Mouse (Mus musculus) left cerebral cortex, adult 9 months (tissue): ENCODE data around the gene Nhp2.

Experiments
- DNase-seq, 2 experiments: peaks; one replicate each; pipeline ENCODE4 v3.0.0; 2022; ENCODE audit warnings: low spot score in 2 of 2

Gene Nhp2

DNA sequence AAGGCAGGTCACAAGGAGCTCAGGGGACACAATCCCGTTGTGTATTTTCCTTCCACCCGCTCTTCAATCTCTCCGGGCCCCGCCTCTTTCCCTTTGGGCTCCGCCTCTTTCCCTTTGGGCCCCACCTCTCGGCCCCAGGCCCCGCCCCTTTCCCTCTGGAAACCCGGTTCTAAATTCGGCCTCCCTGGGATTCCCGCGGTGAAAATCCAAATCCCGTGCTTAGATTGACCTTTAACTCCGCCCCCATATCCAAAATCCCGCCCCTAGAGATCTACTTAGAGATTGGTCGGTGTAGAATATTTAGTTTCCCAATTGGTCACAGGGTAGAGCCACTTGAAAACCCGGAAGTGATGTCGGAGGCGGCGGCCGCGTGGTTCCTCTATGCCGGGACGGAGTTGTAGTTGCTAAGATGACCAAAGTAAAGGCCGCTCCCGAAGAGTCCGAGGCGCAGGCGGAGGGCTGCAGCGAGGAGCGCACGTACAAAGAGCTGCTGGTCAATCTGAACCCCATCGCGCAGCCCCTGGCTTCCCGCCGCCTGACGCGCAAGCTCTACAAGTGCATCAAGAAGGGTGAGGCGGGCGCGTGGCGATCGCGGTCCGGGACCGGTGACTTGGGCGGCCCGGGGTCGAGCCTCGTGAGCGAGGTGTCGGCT is at the start of gene Nhp2:
TSS of gene Nhp2 (plus strand) at position 327 of the 652 bp plus-strand sequence.
- peak; percentile 93 to 97 for DNase-seq

DNA sequence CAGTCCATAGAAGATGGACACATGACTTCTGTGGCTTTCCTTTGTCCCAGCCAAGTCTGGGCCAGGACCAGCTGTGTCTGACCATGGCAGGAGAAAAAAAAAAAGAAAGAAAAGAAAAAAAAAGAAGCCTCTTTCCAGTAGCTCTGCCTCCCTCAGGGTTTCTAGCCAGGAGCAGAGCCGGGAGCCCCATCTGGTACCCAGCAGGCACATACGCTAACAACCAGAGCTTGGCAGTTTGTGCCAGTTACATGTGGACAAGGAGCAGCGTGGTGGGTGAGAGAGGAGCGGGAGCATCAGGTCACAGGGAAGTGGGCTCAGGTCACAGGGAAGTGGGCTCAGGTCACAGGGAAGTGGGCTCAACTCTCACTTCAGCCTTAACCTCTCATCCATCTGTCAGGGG is 43.1 kb upstream of the Nhp2 start:
- no peak for DNase-seq

DNA sequence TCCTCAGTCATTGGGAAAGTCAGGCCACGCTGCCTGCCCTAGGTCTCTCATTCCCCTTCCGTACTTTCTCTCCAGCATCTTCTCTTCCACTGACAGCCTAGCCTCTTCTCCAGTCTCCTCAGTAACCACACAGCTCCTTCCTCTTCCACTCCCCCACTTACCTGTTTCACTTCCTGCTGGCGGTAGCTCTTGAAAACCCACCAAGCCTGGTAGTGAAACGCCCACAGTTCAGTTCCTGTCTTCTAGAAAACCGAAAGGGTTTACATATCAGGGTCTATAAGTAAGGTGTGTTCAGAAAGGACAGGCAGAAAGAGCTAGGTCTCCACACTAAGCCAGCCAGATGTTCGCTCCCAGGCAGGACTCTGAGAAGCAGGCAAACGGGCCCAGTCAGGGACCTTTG is 41.9 kb upstream of the Nhp2 start:
- no peak for DNase-seq

DNA sequence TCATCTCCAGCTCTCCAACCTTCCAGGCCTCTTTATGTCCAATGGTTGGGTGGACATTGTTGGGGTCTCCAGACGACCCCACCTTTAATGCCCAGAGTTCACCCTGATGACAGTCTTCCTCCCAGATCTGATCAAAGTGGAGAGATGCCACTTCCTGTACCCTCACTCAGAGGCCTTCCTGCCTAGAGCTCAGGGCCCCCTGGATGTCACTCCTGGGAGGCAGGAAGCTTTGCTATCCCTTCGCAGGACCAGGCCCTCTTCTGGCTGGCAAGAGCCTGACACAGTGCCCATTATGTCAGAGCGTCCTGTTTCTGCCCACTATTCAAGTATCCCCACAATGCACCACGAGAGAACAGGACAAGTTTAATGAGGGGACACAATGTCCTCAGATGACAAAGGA is 40.5 kb upstream of the Nhp2 start:
- DNase-seq, result no peak

DNA sequence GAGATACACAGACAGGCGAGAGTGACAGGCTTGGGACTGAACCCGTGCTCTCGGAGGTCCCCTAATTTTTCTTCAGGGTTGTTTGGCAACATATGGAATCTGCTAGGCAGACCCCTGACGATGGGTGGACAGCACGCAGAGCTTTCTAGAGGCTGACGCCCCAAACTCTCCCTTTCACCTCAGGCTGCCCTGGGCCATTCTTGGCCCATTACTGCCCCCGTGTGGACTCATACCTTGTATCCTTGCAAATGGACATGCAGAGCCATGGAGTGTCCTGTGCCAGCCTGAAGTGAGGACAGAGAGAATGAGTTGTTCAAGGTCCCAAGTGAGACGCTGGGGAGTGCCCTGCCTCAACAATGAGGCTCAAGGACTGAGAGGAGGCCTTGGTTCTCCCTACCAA is 36.8 kb upstream of the Nhp2 start:
- peak in 1 of 2 experiments; percentile 50 for DNase-seq

DNA sequence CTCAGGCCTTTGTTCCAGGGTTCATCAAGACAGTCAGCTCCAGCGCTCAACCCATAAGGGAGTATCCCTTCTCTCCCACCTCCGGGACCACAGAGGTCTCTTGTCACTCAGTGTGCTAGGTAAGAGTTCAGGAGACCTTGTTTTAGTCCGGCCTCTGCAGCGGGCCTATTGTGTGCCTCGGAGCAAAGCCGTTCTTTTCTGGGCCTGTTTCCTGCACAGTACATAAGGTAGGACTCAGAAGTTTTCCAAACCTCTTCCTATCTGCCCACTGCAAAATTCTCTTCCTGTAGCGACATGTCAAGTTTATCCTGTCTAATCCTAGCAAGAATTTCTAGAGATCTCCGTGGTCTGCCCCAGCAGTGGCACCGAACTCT is 35.5 kb upstream of the Nhp2 start:
- no peak for DNase-seq

DNA sequence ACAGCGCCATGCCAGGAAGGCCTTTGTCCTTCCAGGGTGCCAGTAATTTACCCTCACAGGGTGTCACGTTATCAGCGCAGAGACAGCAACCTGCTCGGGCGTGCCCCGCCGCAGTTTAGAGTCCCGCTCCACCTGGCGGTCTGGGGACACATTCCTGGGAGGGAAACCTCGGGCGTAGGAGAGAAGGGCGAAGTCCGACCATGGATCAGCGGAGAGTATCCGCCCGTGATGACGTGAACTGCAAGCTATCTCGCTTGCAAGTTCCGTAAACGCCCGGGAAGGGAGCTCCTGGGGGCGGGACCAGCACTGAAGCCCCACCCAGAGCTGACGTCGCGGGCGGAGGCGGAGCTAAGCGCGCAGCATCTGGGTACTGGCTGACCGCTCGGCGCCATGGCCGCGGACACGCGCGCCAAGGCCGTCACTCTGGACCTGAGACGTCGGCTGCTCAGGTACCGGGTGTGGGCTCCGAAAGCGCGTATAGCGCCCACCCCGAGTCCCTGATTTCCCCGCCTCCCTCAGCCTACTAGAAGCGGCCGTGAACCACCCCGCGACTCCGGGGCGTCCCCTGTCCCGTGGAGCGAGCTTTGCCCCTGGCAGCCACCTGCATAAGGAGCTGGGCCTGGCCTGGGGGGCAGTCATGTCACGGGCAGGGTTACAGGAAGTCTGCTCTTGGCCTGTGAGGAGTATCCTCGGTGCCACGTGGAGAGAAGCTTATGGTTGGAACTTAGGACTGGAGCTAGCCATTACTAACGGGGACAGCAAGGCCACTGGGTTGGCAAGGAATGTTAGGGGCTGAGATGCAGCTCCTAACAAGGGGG is 34.9 kb upstream of the Nhp2 start, which contains the start of gene Phykpl:
TSS of gene Phykpl (plus strand) at position 327 of the 818 bp plus-strand sequence.
- DNase-seq, result peak; percentile 85 to 96

DNA sequence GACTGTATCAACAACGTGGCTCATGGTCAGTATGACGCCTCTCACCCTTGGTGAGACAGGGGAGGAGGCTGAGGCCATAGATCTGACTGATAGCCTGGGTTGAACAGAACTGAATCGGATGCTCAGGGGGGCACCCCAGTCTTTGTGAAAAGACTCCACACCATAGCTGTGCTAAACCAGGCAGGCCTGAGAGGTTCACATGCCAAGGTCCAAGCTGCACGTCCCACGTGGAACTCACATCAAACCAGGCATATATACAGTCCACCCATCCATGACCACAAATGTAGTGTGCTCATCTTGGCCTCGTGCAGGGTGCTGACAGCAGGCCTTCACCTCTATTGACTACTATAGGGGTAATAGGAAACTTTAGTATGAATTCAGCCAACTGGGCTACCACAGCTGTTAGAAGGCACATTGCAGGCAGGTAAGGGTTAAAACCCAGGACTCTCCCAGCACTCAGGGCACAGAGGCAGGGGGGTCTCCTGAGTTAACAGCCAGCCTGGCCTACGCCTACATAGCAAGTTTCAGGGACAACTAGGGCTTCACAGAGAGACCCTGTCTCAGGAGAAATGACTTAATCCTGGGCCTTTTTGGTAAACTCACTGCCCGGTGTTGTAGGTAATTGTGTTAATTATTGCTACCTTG is 33.8 kb upstream of the Nhp2 start:
- DNase-seq, result no peak

DNA sequence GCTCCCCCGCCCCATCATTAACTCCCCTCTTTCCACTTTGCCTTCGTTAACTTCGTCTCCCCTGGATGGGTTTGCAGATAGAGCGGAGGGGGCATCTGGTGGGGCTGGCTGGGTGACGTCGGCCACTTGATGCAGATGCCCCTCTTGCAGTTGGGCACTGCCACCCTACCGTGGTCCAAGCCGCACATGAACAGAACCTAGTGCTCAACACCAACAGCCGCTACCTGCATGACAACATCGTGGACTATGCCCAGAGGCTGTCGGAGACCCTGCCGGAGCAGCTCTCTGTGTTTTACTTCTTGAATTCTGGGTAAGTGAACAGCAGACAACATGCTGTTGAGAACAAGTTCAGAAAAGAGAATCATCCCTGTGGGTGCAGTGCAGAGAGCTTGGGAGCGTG is 33.1 kb upstream of the Nhp2 start:
- DNase-seq, result no peak

DNA sequence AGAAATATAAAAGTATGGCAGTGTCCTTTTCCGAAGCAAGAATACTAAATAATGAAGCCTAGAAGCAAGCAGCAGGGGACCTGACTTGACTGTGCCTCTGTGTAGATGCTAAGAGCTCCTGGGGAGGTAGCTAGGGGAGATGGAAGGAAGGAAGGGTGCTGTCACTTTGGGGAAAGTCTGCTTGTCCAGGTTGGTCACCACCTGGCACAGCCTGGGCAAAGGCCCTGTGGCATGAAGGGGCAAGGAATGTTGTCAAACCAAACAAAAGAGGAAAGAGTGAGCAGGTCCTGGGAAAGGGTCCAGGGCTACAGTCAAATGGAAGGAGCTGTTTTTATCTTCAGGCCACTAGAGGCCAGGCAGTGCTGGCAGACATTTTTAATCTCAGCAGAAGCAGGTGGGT is 32.5 kb upstream of the Nhp2 start:
- DNase-seq, result no peak

DNA sequence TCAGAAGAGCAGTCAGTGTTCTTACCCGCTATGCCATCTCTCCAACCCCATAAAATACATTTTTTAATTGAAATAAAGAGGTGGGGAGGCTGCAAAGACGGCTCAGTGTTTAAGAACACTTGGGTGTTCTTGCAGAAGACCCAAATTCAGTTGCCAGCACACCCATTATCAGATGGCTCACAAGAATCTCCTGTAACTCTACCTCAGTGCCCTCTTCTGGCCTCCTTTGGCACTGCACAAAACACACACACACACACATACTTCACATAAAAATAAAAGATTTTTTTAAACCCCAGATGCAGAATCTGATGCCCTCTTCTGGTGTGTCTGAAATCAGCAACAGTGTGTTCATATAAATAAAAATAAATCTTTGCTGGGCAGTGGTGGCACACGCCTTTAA is 30.7 kb upstream of the Nhp2 start:
- DNase-seq, result no peak

DNA sequence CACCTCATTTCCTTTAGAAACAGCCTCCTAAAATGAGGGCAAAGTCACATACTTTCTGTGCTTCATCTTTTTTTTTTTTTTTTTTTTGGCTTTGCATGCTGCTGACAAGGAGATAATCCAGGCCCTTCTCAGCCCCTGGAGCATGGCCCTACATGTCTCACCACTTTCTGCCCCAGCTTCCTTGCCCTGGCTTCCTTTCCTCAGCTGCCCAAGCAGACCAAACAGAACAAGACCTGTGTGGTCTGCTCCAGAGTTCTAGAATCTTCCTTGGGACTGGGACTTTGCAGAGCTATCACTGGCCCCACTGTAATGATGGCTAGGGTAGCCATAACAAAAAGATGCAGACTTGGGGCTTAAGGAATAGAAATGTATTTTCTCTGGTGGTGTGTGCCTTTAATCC is 29.5 kb upstream of the Nhp2 start:
- DNase-seq, result no peak

DNA sequence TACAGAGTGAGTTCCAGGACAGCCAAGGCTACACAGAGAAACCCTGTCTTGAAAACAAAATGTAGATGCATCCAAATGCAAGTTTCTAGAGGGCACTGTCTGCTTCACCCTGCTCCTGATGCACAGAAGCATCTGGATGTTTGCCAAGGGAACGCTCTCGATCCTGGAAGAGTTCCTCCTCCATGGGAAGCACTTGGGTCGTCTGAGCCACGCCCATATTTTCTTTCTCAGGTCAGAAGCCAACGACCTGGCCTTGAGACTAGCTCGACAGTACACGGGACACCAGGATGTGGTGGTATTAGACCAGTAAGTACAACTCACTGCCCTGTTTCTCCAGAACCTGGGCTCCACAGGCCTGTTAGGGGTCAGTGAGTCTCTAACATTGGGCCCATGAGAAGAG is 28.4 kb upstream of the Nhp2 start:
- no peak for DNase-seq

DNA sequence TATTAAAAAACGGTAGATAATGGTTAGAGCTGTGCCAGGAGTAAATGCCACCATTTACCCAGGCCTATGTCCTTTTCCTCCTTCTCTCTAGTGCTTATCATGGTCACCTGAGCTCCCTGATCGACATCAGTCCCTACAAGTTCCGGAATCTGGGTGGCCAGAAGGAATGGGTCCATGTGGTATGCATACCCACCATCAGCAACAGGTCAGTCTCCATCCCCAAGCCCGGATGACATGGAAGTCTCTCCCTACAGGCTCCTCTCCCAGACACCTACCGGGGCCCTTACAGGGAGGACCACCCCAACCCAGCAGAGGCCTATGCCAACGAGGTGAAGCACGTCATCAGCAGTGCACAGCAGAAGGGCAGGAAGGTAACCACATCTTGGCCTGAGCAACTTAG is 27.6 kb upstream of the Nhp2 start:
- DNase-seq, result no peak

DNA sequence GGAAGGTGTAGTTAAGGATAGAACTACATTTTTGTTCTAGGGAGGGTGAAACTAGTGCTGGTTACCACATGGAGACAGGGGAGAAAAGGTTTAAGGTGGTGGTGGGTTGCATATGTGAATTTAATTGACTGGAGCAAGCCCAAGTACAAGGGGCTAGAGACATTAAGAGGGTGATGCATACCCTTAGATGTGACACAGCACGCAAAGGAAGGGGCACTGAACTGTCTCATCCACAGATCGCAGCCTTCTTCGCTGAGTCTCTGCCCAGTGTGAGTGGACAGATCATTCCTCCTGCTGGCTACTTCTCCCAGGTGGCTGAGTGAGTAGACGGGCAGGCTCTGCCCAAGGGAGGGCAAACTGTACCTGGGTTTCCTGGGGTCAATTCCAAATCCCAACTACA is 26.2 kb upstream of the Nhp2 start:
- DNase-seq, result no peak

DNA sequence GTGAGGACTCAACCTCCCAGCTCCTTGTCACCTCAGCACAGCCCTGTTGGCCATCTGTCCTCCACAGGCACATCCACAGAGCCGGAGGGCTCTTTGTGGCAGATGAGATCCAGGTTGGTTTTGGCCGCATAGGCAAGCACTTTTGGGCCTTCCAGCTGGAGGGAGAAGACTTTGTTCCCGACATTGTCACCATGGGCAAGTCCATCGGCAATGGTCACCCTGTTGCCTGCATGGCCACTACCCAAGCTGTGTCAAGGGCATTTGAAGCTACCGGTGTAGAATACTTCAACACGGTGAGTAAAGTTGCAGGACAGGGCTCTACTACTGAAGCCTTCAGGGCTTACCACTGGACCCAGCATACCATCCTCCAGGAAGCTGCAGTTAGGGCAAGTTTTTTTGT is 25.7 kb upstream of the Nhp2 start:
- no peak for DNase-seq

DNA sequence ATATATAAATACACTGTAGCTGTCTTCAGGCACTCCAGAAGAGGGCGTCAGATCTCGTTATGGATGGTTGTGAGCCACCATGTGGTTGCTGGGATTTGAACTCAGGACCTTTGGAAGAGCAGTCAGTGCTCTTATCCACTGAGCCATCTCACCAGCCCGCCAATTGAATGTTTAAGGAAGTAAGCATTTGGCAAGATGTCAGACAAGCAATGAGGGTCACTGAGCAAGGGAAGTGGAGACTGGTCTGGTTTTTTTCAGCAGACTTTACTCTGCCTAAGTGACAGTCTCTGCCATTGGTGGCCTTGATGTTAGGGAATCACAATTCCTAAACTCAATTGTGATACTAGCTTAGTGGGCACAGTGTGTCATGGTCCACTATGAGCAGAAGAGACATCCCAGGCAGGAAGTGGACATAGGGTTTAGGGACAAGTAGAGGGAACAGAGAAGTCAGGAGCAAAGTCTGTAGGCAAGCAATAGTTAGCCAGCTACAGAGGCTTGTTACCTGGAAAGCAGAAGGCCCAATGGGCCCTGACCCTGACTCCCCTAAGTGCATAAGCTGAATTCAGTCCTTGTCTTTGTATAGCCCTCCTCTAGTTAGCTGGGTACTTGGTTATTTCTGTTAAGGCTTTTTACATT is 24.7 kb upstream of the Nhp2 start:
- no peak for DNase-seq

DNA sequence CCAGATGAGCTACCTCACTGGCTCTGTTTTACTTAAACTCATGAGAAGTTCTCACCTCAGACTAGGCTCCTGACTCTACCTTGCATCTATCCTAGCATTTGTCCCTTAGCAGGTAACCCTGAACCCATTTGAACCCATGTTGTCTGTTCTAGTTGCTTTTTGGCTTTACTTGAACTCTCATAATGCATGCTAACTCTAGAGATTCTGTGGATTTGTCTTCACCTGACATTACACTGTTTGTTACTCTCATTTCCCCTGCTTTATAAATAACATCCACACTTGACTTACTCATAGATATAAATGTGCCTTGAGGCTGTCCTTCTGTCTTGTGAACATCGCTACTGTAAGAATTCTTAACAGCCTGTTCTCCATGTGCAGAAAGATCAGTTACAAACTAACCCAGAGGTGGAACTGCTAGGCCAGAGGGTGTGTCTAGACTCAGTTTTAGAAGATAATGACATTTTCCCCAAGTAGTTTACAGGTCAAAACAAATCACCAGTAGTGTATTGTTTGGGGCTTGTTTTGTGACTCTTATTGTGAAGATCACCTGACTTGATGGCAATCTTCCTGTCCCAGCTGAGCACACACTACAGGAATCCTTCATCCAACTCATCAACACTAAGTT is 24.0 kb upstream of the Nhp2 start:
- DNase-seq, result no peak

DNA sequence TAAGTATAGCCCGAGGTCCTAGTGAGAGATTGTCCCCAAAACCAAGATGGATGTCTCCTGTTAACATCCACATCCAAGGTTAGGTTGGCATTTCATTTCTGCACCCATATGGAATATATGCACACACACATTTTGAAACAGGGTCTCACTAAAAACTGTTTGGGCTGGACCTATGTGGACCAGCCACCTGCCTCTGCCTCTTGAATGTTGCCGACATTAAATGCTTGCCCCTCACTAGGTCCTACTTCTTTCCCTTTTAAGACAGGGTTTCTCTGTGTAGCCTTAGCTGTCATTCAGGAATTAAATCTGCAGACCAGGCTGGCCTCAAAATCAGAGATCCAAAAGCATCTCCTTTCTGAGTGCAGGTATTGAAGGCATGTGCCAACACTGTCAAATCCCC is 22.0 kb upstream of the Nhp2 start:
- no peak for DNase-seq

DNA sequence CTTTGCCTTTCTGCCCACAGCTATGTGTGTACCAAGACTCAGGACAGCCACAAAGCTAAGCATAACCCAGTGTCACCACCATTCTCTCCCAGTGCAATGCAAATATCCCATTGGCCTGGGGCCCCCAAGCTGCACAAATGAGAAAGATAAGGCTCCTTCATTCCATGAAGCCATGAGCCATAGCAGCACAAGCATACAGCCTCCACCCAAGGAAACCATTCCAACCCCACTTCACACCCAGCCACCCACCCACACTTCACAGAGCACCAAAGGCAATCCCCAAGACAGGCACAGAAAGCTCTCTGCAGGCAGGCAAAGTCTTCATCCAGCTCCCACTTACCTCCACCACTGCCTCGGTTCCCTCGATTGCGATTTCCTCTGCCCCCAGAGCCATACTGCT is 17.3 kb upstream of the Nhp2 start:
- no peak for DNase-seq

DNA sequence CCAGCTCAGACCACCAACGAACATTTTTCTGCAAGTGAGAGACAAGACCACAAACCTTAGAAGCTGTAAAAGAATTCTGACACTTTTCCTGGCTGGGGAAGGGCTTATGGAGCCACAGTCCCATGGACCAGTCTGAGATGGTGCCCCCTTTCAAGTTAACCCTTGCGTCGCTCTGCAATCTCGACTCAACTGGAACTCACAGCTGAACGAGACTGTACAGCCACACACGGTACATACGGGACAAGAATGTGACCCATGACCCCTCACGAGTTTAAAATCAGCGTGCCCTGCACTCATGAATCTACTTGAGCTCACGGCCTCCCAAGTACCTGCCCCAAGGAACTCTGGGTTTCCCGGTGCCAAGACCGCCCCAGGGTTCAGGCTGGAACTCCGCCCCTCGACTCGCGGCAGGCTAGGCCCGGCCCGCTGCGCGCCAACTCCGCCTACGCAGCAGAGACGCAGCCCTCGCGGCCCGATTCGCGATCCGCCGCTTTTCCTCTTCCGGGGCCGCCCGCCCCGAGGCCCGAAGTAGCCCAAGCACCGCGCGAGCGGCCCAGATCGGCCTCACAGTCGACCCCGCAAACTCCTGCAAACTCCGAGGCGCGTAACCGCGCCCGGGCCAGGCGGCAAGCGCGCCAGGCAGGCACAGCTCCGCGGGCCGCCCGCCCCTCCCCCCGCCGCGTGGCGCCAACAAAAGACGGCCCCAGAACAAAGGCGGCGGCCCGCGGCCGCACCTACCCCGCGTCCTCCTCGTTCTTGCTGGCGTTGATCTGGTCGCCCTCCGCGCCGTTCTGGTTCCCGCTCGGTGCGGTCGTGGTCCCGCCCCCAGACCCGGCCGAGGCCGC is 13.7 kb upstream of the Nhp2 start:
- peak in 1 of 2 experiments; percentile 72 for DNase-seq
